Mouse (Mus musculus): ENCODE results near the gene Olfr1474.
"Not testable (repeated sequence)": the region's sequence is repeated elsewhere in the genome, so short reads cannot be mapped to it uniquely, and the experiment has no call there.

The Olfr1474 gene

DNA sequence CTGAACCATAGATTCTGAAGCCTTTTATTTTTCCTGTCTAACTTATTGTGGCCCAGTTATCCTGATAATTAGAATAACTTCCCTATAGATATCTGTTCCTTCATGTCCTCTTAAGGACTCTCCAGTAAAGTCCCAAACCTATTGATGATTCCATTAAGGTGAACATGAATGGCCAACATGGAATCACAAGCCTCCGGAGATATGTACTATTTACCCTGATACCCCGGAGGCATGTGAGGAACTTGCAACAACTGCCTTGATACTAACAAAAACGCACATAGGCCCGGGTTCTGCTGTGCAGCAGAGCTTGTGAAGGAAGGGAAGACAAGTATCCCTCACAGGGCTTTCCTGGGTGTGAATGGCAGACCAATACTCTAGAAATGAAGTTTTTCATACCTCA is at the start of gene Olfr1474:
Gene Olfr1474, plus strand, starts transcription at position 301 of the 400 bp plus-strand sequence.
- in situ Hi-C loops (cut with MboI; ENCODE audit: unreplicated experiment in 2 of 2), result not testable (repeated sequence)

DNA sequence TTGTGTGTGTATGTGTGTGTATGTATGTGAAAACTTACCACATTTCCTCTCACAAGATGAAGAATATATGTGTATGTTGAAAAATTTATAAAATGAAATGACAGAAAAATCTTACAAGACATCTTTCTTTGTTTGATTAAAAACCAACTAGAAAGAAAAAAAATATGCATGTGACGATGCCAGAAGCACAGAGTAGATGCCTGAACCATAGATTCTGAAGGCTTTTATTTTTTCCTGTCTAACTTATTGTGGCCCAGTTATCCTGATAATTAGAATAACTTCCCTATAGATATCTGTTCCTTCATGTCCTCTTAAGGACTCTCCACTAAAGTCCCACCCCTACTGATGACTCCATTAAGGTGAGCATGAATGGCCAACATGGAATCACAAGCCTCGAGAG is 26.3 kb upstream of the Olfr1474 start, which contains the start of gene Olfr1471:
Gene Olfr1471, plus strand, starts transcription at position 301 of the 400 bp plus-strand sequence.
- in situ Hi-C loops (cut with MboI; ENCODE audit: unreplicated experiment in 2 of 2), result not testable (repeated sequence)

DNA sequence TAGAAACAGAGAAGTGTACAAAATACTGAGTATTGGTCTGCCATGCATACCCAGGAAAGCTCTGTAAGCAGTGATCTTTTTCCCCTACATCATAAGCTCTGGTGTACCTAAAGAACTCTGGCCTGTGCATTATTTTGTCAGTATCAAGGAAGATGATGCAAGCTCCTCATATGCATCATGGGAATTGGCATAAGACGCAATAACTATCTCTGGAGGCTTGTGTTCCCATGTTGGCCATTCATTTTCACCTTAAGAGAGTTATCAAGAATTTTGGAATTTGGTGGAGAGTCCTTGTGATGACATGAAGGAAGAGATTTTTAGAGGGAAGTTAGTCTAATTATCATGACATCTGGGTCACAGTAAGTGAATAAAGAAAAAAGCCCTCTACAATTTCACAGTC is 13.4 kb upstream of the Olfr1474 start, which contains the start of gene Olfr1472:
Gene Olfr1472, minus strand, starts transcription at position 101 of the 400 bp plus-strand sequence.
- in situ Hi-C loops (cut with MboI; ENCODE audit: unreplicated experiment in 2 of 2), result no loop called here

DNA sequence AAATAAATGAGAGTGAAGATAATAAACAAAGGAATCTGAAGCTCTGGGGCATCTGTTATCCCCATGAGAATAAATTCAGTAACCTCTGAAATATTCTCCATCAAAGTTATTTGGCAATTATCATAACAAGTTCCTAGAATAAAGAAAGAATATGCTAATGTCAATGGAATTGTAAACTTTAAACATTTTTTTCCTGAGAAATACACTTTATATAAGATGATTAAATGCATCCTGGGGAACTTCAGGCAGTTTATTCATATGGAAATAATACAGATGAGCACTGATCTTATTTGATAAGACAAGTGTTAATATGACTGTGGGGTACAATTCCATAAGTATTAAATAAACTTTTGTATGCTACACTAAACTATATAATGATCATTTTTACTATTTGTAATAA is 10.7 kb downstream of the Olfr1474 start, which contains the start of gene Olfr1475:
Gene Olfr1475, minus strand, starts transcription at position 101 of the 400 bp plus-strand sequence.
- in situ Hi-C loops (cut with MboI; ENCODE audit: unreplicated experiment in 2 of 2), result no loop called here

DNA sequence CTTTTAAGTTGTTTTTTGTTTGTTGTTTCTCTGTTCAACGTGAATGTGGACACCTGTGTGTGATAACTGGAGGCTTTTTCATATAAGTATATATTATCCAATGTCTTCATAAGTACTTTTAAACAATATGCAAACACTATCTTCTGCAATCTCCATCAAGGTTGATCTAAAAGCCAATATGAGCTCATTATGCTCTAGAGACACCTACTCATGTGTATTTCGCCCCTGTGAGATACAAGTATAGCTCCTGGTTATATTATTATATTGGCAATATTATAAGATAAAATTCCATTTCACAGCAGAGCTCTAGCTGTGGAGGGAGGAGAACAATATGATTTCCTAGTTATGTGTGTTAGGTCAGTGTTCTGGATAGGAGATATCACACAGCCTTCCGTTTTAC is 30.9 kb downstream of the Olfr1474 start, which contains the start of gene Olfr1477:
Gene Olfr1477, plus strand, starts transcription at position 301 of the 400 bp plus-strand sequence.
- in situ Hi-C loops (cut with MboI; ENCODE audit: unreplicated experiment in 2 of 2), result no loop called here
